Mouse (Mus musculus) cerebellum, adult 2 months (tissue): ENCODE data around the gene Map1s.

Experiments
- CTCF ChIP-seq: fragments of 200-500 bp; IDR thresholded peaks from 2 replicates; pipeline ENCODE4 v1.5.1; 2011; ENCODE audit warnings: low read depth, mild to moderate bottlenecking, control low read depth, low read length, moderate library complexity, borderline replicate concordance; ENCODE audit not compliant: insufficient read depth
- POLR2A ChIP-seq: fragments of 200-500 bp; IDR thresholded peaks from 2 replicates; pipeline ENCODE4 v1.6.1; 2011; ENCODE audit warnings: low read length, control low read depth, borderline replicate concordance; ENCODE audit not compliant: insufficient read depth

DNA sequence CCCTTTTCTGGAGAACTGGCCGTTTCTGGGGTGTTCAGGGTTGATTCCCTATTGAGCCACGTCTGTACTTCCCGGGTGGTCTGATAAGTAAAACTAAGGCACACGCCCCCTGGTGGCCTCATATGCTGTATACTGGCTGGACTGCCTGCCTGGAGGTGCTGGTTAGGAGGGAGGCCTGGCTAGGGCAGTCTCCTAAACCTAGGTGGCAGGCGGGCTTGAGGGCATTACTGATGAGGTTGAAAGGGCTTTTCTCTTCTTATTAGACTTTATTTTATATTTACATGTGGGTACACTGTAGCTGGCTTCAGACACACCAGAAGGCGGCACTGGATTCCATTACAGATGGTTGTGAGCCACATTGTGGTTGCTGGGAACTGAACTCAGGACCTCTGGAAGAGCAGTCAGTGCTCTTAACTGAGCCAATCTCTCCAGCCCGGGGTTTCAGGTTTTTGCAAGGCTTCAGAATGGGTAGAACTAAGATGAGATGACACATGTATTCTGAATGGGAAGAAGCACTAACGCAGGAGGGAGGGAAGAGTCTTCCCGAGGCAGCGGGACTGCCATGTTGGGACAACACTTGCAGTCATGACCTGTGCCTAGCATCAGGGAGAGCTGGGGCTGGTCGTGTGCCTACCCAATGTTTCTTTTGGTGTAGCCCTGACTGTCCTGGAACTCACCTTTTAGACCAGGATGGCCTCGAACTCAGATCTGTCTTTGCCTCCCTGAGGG, 11.9 kb upstream of the Map1s start:
- TF ChIP-seq CTCF: peak; percentile 68
- no peak for TF ChIP-seq POLR2A
